Mouse (Mus musculus): ENCODE measurements at regions not wholly inside any gene's neighbourhood (a gene's known extent, or its start where the extent isn't known, plus 50 kb on each side); places are given as distances from the start of the nearest gene placed in this dataset.

DNA sequence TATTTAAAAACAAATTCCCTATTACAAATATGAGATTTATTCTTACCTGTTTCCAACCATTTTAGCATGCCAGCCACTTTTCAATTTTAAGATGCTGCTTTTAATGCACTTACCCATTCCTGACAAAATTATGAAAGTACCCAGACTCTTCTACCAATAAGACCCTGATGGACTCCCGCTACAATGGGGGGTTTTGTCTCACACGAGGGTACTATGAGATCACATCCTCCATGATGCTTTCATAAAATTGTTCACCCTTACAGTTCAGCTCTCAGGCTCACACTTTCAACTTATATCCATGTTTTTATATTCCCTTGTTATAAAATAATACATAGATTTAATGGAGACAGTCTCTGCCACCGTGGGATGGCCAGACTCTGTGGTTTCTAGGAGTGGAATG is 68.1 kb upstream of the Adamts18 start:
- TF ChIP-seq POLR2A (IDR thresholded peaks at IDR 0.05; ENCODE audit: low read depth, low read length) (no peak), CTCF (IDR thresholded peaks at IDR 0.05; ENCODE audit: extremely low read depth, insufficient read length, insufficient replicate concordance, low read depth, low read length) (no peak)
- Histone ChIP-seq H3K4me3 (ENCODE audit: low read depth, low read length) (no peak overlapping the region), H3K4me1 (ENCODE audit: control insufficient read depth, insufficient read depth, insufficient read length, low read length) (no peaks in the 10 kb centered on the region), H3K36me3 (ENCODE audit: control insufficient read depth, insufficient read depth, low read length) (no peaks in the 10 kb centered on the region), H3K27ac (ENCODE audit: insufficient read depth, low read depth, low read length) (no peak overlapping the region), H3K27me3 (ENCODE audit: control insufficient read depth, insufficient read depth, low read length) (no peaks in the 10 kb centered on the region)
- 78% methylated on average over 3 of the region's 3 CpGs for WGBS

DNA sequence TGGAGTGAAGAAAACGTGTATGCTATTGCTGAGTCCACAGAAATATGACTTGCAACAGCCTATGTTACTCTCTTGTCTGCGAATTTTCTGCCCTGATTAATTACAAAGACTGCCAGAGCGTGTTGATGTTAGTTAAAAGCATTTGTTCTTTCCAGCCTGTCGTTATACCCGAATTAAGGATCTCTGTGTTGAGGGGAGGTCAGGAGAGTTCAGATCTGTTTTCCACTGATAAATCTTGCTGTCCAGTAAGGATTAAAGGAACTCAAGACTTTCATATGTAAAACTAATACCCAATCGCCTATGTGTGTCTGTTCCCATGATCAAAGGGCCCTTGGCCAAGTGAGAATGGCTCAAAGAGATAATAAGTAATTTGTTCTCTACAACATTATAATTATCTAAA is 68.7 kb upstream of the Adamts18 start:
- 53% methylated on average over 6 of the region's 6 CpGs for WGBS
- TF ChIP-seq POLR2A (IDR thresholded peaks at IDR 0.05; ENCODE audit: low read depth, low read length) (no peak), CTCF (IDR thresholded peaks at IDR 0.05; ENCODE audit: extremely low read depth, insufficient read length, insufficient replicate concordance, low read depth, low read length) (no peak)
- no peak overlapping the region for H3K27ac ChIP-seq (ENCODE audit: insufficient read depth, low read depth, low read length)
- no peaks in the 10 kb centered on the region for H3K27me3 ChIP-seq (ENCODE audit: control insufficient read depth, insufficient read depth, low read length)
- no peak overlapping the region for H3K4me3 ChIP-seq (ENCODE audit: low read depth, low read length)
- no peaks in the 10 kb centered on the region for H3K36me3 ChIP-seq (ENCODE audit: control insufficient read depth, insufficient read depth, low read length)
- H3K4me1 ChIP-seq (ENCODE audit: control insufficient read depth, insufficient read depth, insufficient read length, low read length): no peaks in the 10 kb centered on the region

DNA sequence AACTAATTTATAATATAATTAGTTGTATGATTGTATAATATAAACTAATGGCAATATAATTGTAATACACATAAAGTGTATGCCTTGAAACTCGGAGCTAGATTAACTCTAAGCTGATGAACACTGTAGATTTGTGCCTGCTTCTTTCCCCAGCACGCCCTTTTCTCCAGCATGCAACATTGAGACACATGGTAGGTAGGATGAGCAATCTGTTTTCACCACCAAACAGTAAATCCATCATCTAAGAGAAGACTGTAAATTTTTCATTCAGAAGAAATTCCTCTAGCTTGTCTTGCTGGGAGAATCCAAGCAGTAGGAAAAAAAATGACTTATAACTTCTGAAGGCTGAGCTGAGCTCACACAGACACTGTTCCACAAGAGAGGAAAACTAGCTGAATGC is 71.8 kb upstream of the Adamts18 start:
- no peak for TF ChIP-seq POLR2A (IDR thresholded peaks at IDR 0.05; ENCODE audit: low read depth, low read length)
- TF ChIP-seq CTCF (IDR thresholded peaks at IDR 0.05; ENCODE audit: extremely low read depth, insufficient read length, insufficient replicate concordance, low read depth, low read length): no peak
- no peak overlapping the region for H3K4me3 ChIP-seq (ENCODE audit: low read depth, low read length)
- H3K27ac ChIP-seq (ENCODE audit: insufficient read depth, low read depth, low read length): no peak overlapping the region
- no peaks in the 10 kb centered on the region for H3K4me1 ChIP-seq (ENCODE audit: control insufficient read depth, insufficient read depth, insufficient read length, low read length)
- 44% methylated on average over 2 of the region's 2 CpGs for WGBS
- H3K27me3 ChIP-seq (ENCODE audit: control insufficient read depth, insufficient read depth, low read length): no peaks in the 10 kb centered on the region
- no peaks in the 10 kb centered on the region for H3K36me3 ChIP-seq (ENCODE audit: control insufficient read depth, insufficient read depth, low read length)

DNA sequence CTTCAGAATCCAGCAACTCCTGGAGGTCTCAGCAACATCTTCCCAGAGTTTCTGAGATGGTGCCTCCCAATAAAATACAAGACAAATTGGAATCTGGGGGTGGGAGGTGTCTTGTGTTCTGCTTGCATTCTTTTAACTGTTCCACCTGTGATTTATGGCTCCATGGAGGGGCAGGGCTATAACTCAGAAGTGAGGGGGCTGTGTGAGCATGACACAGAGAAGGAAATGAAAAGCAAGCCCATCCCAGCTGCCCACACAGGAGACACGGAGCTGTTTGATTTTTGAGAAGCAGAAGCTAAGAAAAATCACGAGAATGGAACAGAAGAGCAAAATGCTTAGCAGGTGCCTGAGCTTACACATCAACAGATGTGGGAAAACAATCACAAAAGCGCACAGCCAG is 74.8 kb upstream of the Adamts18 start:
- WGBS: 33% methylated on average over 3 of the region's 3 CpGs

DNA sequence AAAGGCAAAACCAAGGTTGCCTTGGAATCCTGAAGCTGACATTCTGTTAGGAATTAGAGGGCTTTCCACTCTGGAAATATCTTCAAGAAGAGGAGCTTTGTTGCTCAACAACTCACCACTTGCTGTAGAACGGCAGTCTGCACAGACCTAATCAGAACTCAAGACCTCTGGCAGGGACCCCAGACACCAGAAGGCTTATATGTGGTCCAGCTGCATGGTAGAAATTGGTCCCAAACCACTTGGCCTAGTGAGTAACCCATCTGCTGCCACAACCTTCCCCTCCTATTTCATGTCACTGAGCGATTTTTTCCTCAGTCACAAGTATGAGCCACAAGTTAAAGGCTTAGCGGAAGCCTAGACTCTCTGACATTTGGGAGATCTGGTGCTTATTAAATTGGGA is 105.2 kb upstream of the Adamts18 start:
- Histone ChIP-seq H3K4me1 (ENCODE audit: control insufficient read depth, insufficient read depth, insufficient read length, low read length) (no peaks in the 10 kb centered on the region), H3K4me3 (ENCODE audit: low read depth, low read length) (no peak overlapping the region), H3K27ac (ENCODE audit: insufficient read depth, low read depth, low read length) (no peak overlapping the region), H3K36me3 (ENCODE audit: control insufficient read depth, insufficient read depth, low read length) (no peaks in the 10 kb centered on the region), H3K27me3 (ENCODE audit: control insufficient read depth, insufficient read depth, low read length) (no peaks in the 10 kb centered on the region)
- TF ChIP-seq CTCF (IDR thresholded peaks at IDR 0.05; ENCODE audit: extremely low read depth, insufficient read length, insufficient replicate concordance, low read depth, low read length) (no peak), POLR2A (IDR thresholded peaks at IDR 0.05; ENCODE audit: low read depth, low read length) (no peak)
- 80% methylated on average over 3 of the region's 3 CpGs for WGBS

More for the DNA sequence above, 74.8 kb upstream of the Adamts18 start:
- Histone ChIP-seq H3K4me1 (ENCODE audit: control insufficient read depth, insufficient read depth, insufficient read length, low read length) (no peaks in the 10 kb centered on the region), H3K36me3 (ENCODE audit: control insufficient read depth, insufficient read depth, low read length) (no peaks in the 10 kb centered on the region), H3K4me3 (ENCODE audit: low read depth, low read length) (no peak overlapping the region), H3K27me3 (ENCODE audit: control insufficient read depth, insufficient read depth, low read length) (no peaks in the 10 kb centered on the region), H3K27ac (ENCODE audit: insufficient read depth, low read depth, low read length) (no peak overlapping the region)
- TF ChIP-seq POLR2A (IDR thresholded peaks at IDR 0.05; ENCODE audit: low read depth, low read length) (no peak), CTCF (IDR thresholded peaks at IDR 0.05; ENCODE audit: extremely low read depth, insufficient read length, insufficient replicate concordance, low read depth, low read length) (no peak)

DNA sequence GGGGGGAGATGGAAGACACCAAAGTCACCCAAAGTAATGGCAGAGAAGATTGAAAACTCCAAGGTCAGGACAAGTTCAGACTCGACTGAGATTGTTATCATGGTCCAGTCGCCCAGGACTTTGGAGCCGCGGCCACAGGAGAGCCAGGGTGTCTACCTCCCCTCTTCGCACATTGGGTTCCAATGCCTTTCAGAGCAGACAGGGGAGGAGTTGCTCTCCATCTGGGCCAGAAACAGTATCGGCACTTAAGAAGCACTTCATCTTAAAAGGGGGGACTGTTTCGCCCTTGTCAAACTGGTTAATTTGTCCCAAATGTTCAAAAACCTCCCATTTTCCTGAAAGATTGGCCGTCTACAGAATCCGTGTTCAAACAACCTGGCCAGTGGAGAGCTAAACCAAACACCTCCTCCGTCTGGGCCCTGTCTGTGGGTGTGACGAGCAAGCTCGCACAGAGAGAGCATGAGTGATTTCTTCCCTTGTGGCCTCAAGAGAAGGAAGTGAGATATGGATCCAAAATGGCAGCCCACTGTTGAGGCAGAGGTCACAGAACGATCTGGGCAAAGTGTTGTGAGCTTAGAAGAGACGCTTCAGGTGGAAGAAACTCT is 108.0 kb upstream of the Adamts18 start:
- H3K4me1 ChIP-seq (ENCODE audit: control insufficient read depth, insufficient read depth, insufficient read length, low read length): no peaks in the 10 kb centered on the region
- no peak overlapping the region for H3K4me3 ChIP-seq (ENCODE audit: low read depth, low read length)
- WGBS: 76% methylated on average over 14 of the region's 14 CpGs
- H3K36me3 ChIP-seq (ENCODE audit: control insufficient read depth, insufficient read depth, low read length): no peaks in the 10 kb centered on the region
- H3K27ac ChIP-seq (ENCODE audit: insufficient read depth, low read depth, low read length): no peak overlapping the region
- H3K27me3 ChIP-seq (ENCODE audit: control insufficient read depth, insufficient read depth, low read length): no peaks in the 10 kb centered on the region
- no peak for TF ChIP-seq POLR2A (IDR thresholded peaks at IDR 0.05; ENCODE audit: low read depth, low read length)
- no peak for TF ChIP-seq CTCF (IDR thresholded peaks at IDR 0.05; ENCODE audit: extremely low read depth, insufficient read length, insufficient replicate concordance, low read depth, low read length)

DNA sequence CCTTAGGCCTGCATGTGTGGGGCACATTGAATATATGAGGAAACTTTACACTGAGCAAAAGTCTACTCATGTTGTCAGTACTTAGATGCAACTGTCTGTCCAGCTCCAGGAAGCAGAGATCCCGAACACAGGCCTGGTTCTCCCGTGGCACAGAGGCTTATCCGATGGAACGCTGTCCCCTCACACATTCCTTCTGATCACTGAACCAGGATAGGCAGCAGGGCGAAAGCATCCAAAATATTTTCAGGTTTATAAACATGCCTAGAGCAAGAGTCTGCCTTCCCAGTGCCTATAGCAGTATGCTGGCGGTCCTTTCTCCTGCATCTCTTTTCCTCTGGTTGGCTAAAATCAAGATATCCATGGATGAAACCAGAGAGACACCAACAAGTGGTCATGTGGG is 109.3 kb upstream of the Adamts18 start:
- Histone ChIP-seq H3K4me1 (ENCODE audit: control insufficient read depth, insufficient read depth, insufficient read length, low read length) (no peaks in the 10 kb centered on the region), H3K27ac (ENCODE audit: insufficient read depth, low read depth, low read length) (no peak overlapping the region), H3K36me3 (ENCODE audit: control insufficient read depth, insufficient read depth, low read length) (no peaks in the 10 kb centered on the region), H3K4me3 (ENCODE audit: low read depth, low read length) (no peak overlapping the region), H3K27me3 (ENCODE audit: control insufficient read depth, insufficient read depth, low read length) (no peaks in the 10 kb centered on the region)
- TF ChIP-seq POLR2A (IDR thresholded peaks at IDR 0.05; ENCODE audit: low read depth, low read length) (no peak), CTCF (IDR thresholded peaks at IDR 0.05; ENCODE audit: extremely low read depth, insufficient read length, insufficient replicate concordance, low read depth, low read length) (no peak)
- WGBS: 76% methylated on average over 6 of the region's 6 CpGs

Data from small intestine, adult 2 months (tissue).